ENCODE assay signal across 29 mouse cellular contexts in genomic region chrX:167131317-167131716, GRCm38 (mm10).
"Had no signal": no experiment of that assay in that cellular context is flagged by ENCODE, and none has a peak within 500 bp of the region (broad histone marks: within the 10 kb centered on the region; RNA-seq: fewer than 3 reads in every experiment).

No protein-coding gene starts in this region.

- H3K9ac ChIP-seq: limb, embryonic 12.5 days; limb, embryonic 13.5 days; limb, embryonic 15.5 days; liver, embryonic 12.5 days; liver, embryonic 13.5 days; liver, embryonic 14.5 days; liver, embryonic 15.5 days; liver, postnatal 0 days; lung, embryonic 14.5 days; lung, embryonic 15.5 days; midbrain, embryonic 12.5 days; midbrain, embryonic 13.5 days; midbrain, embryonic 15.5 days; neural tube, embryonic 12.5 days; neural tube, embryonic 13.5 days had no signal

- DNase-seq: liver; liver, embryonic 13.5 days; liver, postnatal 0 days; lung, adult 18-20 months; lung, adult 2 months; lung, embryonic 14.5 days; lung, postnatal 14 days; midbrain, embryonic 14.5 days had no signal

- H3K27me3 ChIP-seq: liver, embryonic 13.5 days; liver, embryonic 15.5 days; neural tube, embryonic 12.5 days had no signal

- H3K9me3 ChIP-seq: limb, embryonic 10.5 days; limb, embryonic 12.5 days; limb, embryonic 13.5 days; limb, embryonic 15.5 days; liver, embryonic 12.5 days; liver, embryonic 13.5 days; liver, embryonic 15.5 days; lung, embryonic 15.5 days; megakaryocyte, embryonic 14.5 days; midbrain, embryonic 10.5 days; midbrain, embryonic 12.5 days; midbrain, embryonic 13.5 days; midbrain, embryonic 15.5 days; neural tube, embryonic 12.5 days; neural tube, embryonic 13.5 days had no signal

- H3K4me3 ChIP-seq: left cerebral cortex, adult 2 months; limb, embryonic 10.5 days; limb, embryonic 12.5 days; limb, embryonic 13.5 days; limb, embryonic 15.5 days; liver, embryonic 12.5 days; liver, embryonic 13.5 days; liver, embryonic 15.5 days; lung, embryonic 15.5 days; megakaryocyte, embryonic 14.5 days; midbrain, embryonic 10.5 days; midbrain, embryonic 12.5 days; midbrain, embryonic 13.5 days; midbrain, embryonic 15.5 days; myocyte; neural tube, embryonic 12.5 days; neural tube, embryonic 13.5 days had no signal

- H3K4me1 ChIP-seq: limb, embryonic 10.5 days; limb, embryonic 12.5 days; limb, embryonic 13.5 days; limb, embryonic 15.5 days; liver, embryonic 12.5 days; liver, embryonic 13.5 days; liver, embryonic 15.5 days; lung, embryonic 15.5 days; midbrain, embryonic 10.5 days; midbrain, embryonic 12.5 days; midbrain, embryonic 13.5 days; midbrain, embryonic 15.5 days; neural tube, embryonic 12.5 days; neural tube, embryonic 13.5 days had no signal

- H3K4me2 ChIP-seq: limb, embryonic 12.5 days; limb, embryonic 13.5 days; limb, embryonic 15.5 days; liver, embryonic 11.5 days; liver, embryonic 12.5 days; liver, embryonic 13.5 days; liver, embryonic 15.5 days; lung, embryonic 14.5 days; lung, embryonic 15.5 days; midbrain, embryonic 11.5 days; midbrain, embryonic 12.5 days; midbrain, embryonic 13.5 days; midbrain, embryonic 15.5 days; neural tube, embryonic 12.5 days; neural tube, embryonic 13.5 days had no signal

- ATAC-seq: liver, embryonic 12.5 days; liver, postnatal 0 days; midbrain, embryonic 13.5 days; midbrain, embryonic 15.5 days; midbrain, embryonic 16.5 days had no signal

- H3K36me3 ChIP-seq: limb, embryonic 10.5 days; limb, embryonic 12.5 days; limb, embryonic 13.5 days; limb, embryonic 15.5 days; liver, embryonic 12.5 days; liver, embryonic 13.5 days; liver, embryonic 15.5 days; lung, embryonic 15.5 days; midbrain, embryonic 10.5 days; midbrain, embryonic 12.5 days; midbrain, embryonic 13.5 days; midbrain, embryonic 15.5 days; neural tube, embryonic 12.5 days; neural tube, embryonic 13.5 days had no signal

- H3K27ac ChIP-seq: left cerebral cortex, adult 2 months; limb, embryonic 10.5 days; limb, embryonic 12.5 days; limb, embryonic 13.5 days; limb, embryonic 15.5 days; liver, embryonic 12.5 days; liver, embryonic 13.5 days; liver, embryonic 14.5 days; liver, embryonic 15.5 days; lung, embryonic 15.5 days; macrophage; midbrain, embryonic 10.5 days; midbrain, embryonic 12.5 days; midbrain, embryonic 13.5 days; midbrain, embryonic 15.5 days; neural tube, embryonic 12.5 days; neural tube, embryonic 13.5 days had no signal
